Mouse (Mus musculus): ENCODE data around the gene Cyb5r4. TPM values are rescaled to one million over a fixed set of nuclear protein-coding genes. Genes with fewer than 3 reads are reported as not detected.
"Not testable (repeated sequence)": the region's sequence is repeated elsewhere in the genome, so short reads cannot be mapped to it uniquely, and the experiment has no call there.

Gene Cyb5r4
- total and polyA plus RNA-seq, 3 experiments = 37.5 to 121 (median 80.6) TPM

DNA sequence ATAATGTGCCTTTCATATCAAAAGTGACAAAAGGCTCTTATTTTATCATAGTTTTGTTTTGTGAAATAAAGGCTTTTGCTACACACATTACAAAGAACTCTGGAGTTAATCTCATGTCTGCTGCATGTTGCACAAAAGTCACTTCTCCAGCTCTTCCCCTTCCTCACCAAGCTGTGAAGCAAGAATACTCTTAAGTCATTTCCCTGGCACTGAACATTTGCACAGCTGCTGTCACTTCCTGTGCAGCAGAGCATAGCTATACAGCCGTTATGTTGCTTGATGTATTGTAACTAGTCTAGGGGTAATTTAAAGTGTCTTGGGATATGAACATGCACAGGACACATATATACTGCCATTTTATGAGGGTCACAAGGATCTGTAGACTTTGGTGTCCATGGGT is 46.3 kb downstream of the Cyb5r4 start:
- no peaks in the 10 kb centered on the region for H3K27me3 ChIP-seq (replicated peaks)
- peaks cover 7% of the 10 kb centered on the region for H3K9me3 ChIP-seq (replicated peaks; ENCODE audit: low read length)
- no peaks in the 10 kb centered on the region for H3K79me2 ChIP-seq (replicated peaks; ENCODE audit: control insufficient read depth, extremely low read depth, insufficient read depth, poor library complexity, severe bottlenecking)
- H3K4me1 ChIP-seq (ENCODE audit: control insufficient read depth in 1 of 2, insufficient read depth in 2 of 2) = no peaks in the 10 kb centered on the region
- dilution Hi-C loops (cut with MboI; ENCODE audit: extremely low pct_ligation_motif_present, extremely low pct_unique_long_range_greater_than_20kb, low sequenced_read_pairs) = no loop called here
- H3K4me2 ChIP-seq (ENCODE audit: insufficient read depth, low read depth, poor library complexity, severe bottlenecking) = no peak overlapping the region
- no peak for DNase-seq (ENCODE audit: extremely low read depth)
- in situ Hi-C loops (cut with MboI; ENCODE audit: low pct_ligation_motif_present, low pct_unique_long_range_greater_than_20kb, low sequenced_read_pairs) = no loop called here
- peaks cover 13 to 51% of the 10 kb centered on the region in 2 experiments for H3K36me3 ChIP-seq (replicated peaks in 1 of 2; ENCODE audit: control insufficient read depth in 1 of 2, insufficient read depth in 1 of 2, low read length in 1 of 2)
- no peak overlapping the region for H3K27ac ChIP-seq (ENCODE audit: insufficient read depth, low read depth)
- no peak overlapping the region for H3K9ac ChIP-seq (ENCODE audit: insufficient read depth, low read depth)
- no peak overlapping the region for H3K4me3 ChIP-seq (replicated peaks in 1 of 3; ENCODE audit: low read depth in 2 of 3, low read length in 2 of 3, poor library complexity in 1 of 3)
- no peak for TF ChIP-seq JUND (conservative IDR thresholded peaks at IDR 0.05; ENCODE audit: low read depth, low read length)
- no peak for TF ChIP-seq ELF1 (IDR thresholded peaks at IDR 0.05; ENCODE audit: low read depth, low read length)
- TF ChIP-seq NELFE (IDR thresholded peaks at IDR 0.05; ENCODE audit: low read depth, low read length) = no peak
- TF ChIP-seq MAX (IDR thresholded peaks at IDR 0.05; ENCODE audit: low read length) = no peak

DNA sequence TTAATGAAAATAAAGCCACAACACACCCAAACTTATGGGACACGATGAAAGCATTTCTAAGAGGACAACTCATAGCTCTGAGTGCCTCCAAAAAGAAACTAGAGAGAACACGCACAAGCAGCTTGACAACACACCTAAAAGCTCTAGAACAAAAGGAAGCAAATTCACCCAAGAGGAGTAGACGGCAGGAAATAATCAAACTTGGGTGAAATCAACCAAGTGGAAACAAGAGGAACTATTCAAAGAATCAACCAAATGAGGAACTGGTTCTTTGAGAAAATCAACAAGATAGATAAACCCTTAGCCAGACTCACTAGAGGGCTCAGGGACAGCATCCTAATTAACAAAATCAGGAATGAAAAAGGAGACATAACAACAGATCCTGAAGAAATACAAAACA is 49.8 kb downstream of the Cyb5r4 start:
- H3K9me3 ChIP-seq (replicated peaks; ENCODE audit: low read length); H3K27ac ChIP-seq (ENCODE audit: insufficient read depth, low read depth); dilution Hi-C loops (cut with MboI; ENCODE audit: extremely low pct_ligation_motif_present, extremely low pct_unique_long_range_greater_than_20kb, low sequenced_read_pairs); H3K9ac ChIP-seq (ENCODE audit: insufficient read depth, low read depth); DNase-seq (ENCODE audit: extremely low read depth); H3K79me2 ChIP-seq (replicated peaks; ENCODE audit: control insufficient read depth, extremely low read depth, insufficient read depth, poor library complexity, severe bottlenecking); H3K27me3 ChIP-seq (replicated peaks); H3K4me3 ChIP-seq (replicated peaks in 1 of 3; ENCODE audit: low read depth in 2 of 3, low read length in 2 of 3, poor library complexity in 1 of 3); in situ Hi-C loops (cut with MboI; ENCODE audit: low pct_ligation_motif_present, low pct_unique_long_range_greater_than_20kb, low sequenced_read_pairs); H3K4me1 ChIP-seq (ENCODE audit: control insufficient read depth in 1 of 2, insufficient read depth in 2 of 2); H3K4me2 ChIP-seq (ENCODE audit: insufficient read depth, low read depth, poor library complexity, severe bottlenecking): not testable (repeated sequence)
- H3K36me3 ChIP-seq (replicated peaks in 1 of 2; ENCODE audit: control insufficient read depth in 1 of 2, insufficient read depth in 1 of 2, low read length in 1 of 2) = peaks cover 13 to 29% of the 10 kb centered on the region in 2 experiments

DNA sequence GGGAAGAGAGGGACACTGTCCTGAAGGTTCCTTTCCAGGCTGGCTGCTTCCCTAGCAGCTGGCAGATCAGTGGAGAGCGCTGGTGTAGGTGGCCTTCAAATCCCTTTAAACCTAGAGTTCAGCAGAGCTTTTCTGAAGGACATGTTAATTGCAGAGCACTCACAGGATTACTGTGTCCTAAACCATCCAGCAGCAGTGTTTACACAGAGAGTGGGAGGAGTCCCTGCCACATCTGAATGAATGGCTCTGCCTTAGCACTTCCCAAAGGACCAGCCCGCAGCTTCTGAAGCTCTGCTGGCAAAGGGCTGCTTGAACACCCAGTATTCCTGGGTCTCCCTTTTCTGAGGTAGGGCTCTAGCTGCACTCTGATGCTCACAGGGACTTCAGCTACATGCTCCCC is 56.1 kb downstream of the Cyb5r4 start:
- in situ Hi-C loops (cut with MboI; ENCODE audit: low pct_ligation_motif_present, low pct_unique_long_range_greater_than_20kb, low sequenced_read_pairs) = no loop called here
- Histone ChIP-seq H3K4me1 (ENCODE audit: control insufficient read depth in 1 of 2, insufficient read depth in 2 of 2) (no peaks in the 10 kb centered on the region), H3K36me3 (replicated peaks in 1 of 2; ENCODE audit: control insufficient read depth in 1 of 2, insufficient read depth in 1 of 2, low read length in 1 of 2) (peaks cover 0 to 13% of the 10 kb centered on the region in 2 experiments), H3K4me2 (ENCODE audit: insufficient read depth, low read depth, poor library complexity, severe bottlenecking) (no peak overlapping the region), H3K27me3 (replicated peaks) (no peaks in the 10 kb centered on the region), H3K4me3 (replicated peaks in 1 of 3; ENCODE audit: low read depth in 2 of 3, low read length in 2 of 3, poor library complexity in 1 of 3) (no peak overlapping the region), H3K9me3 (replicated peaks; ENCODE audit: low read length) (no peaks in the 10 kb centered on the region), H3K79me2 (replicated peaks; ENCODE audit: control insufficient read depth, extremely low read depth, insufficient read depth, poor library complexity, severe bottlenecking) (no peaks in the 10 kb centered on the region), H3K27ac (ENCODE audit: insufficient read depth, low read depth) (no peak overlapping the region), H3K9ac (ENCODE audit: insufficient read depth, low read depth) (no peak overlapping the region)
- dilution Hi-C loops (cut with MboI; ENCODE audit: extremely low pct_ligation_motif_present, extremely low pct_unique_long_range_greater_than_20kb, low sequenced_read_pairs) = no loop called here
- no peak for DNase-seq (ENCODE audit: extremely low read depth)
- no peak for TF ChIP-seq JUN (IDR thresholded peaks at IDR 0.05; ENCODE audit: insufficient read depth, low read depth, low read length)

DNA sequence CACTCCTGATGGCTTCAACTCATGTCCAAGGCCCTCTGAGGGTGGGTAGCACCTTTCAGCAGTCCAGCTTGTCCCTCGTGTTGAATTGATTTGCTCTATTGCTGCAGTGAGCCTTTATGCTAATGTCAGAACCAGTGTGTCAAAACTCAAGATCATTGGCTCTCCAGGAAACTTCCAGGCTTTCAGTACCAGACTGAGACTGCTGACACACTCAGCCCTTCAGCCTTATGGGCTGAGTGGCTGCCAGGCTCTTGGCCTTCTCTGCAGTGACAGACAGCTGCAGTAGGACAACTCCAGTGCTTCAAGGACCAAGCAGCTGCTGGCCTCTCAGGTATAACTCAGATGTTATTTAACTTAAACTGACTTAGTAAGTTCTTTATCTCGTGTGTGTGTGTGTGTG is 57.7 kb downstream of the Cyb5r4 start:
- H3K9ac ChIP-seq (ENCODE audit: insufficient read depth, low read depth) = no peak overlapping the region
- no peak overlapping the region for H3K4me2 ChIP-seq (ENCODE audit: insufficient read depth, low read depth, poor library complexity, severe bottlenecking)
- dilution Hi-C loops (cut with MboI; ENCODE audit: extremely low pct_ligation_motif_present, extremely low pct_unique_long_range_greater_than_20kb, low sequenced_read_pairs) = no loop called here
- peaks cover 0 to 13% of the 10 kb centered on the region in 2 experiments for H3K36me3 ChIP-seq (replicated peaks in 1 of 2; ENCODE audit: control insufficient read depth in 1 of 2, insufficient read depth in 1 of 2, low read length in 1 of 2)
- no peaks in the 10 kb centered on the region for H3K27me3 ChIP-seq (replicated peaks)
- in situ Hi-C loops (cut with MboI; ENCODE audit: low pct_ligation_motif_present, low pct_unique_long_range_greater_than_20kb, low sequenced_read_pairs) = no loop called here
- no peak overlapping the region for H3K4me3 ChIP-seq (replicated peaks in 1 of 3; ENCODE audit: low read depth in 2 of 3, low read length in 2 of 3, poor library complexity in 1 of 3)
- no peak for DNase-seq (ENCODE audit: extremely low read depth)
- peaks cover 2 to 5% of the 10 kb centered on the region in 2 experiments; a peak in 3 of 4 replicates for H3K4me1 ChIP-seq (ENCODE audit: control insufficient read depth in 1 of 2, insufficient read depth in 2 of 2)
- no peak for TF ChIP-seq USF1 (IDR thresholded peaks at IDR 0.05; ENCODE audit: low read depth, low read length)
- TF ChIP-seq ZC3H11A (IDR thresholded peaks at IDR 0.05; ENCODE audit: low read depth, low read length) = no peak
- no peak for TF ChIP-seq RAD21 (IDR thresholded peaks at IDR 0.05; ENCODE audit: low read depth, low read length)
- no peak for TF ChIP-seq TCF12 (IDR thresholded peaks at IDR 0.05; ENCODE audit: low read depth, low read length)
- no peak for TF ChIP-seq CTCF (conservative IDR thresholded peaks at IDR 0.05 in 1 of 2, IDR thresholded peaks at IDR 0.05 in 1 of 2; ENCODE audit: low read depth in 2 of 2, low read length in 2 of 2)
- TF ChIP-seq RCOR1 (conservative IDR thresholded peaks at IDR 0.05; ENCODE audit: low read depth, low read length) = no peak
- no peak for TF ChIP-seq SIN3A (IDR thresholded peaks at IDR 0.05; ENCODE audit: low read length)
- no peak for TF ChIP-seq POLR2AphosphoS2 (IDR thresholded peaks at IDR 0.05; ENCODE audit: low read depth, low read length)
- TF ChIP-seq ZNF384 (IDR thresholded peaks at IDR 0.05; ENCODE audit: low read depth, low read length) = no peak
- no peak for TF ChIP-seq NRF1 (IDR thresholded peaks at IDR 0.05; ENCODE audit: low read depth, low read length)
- no peak for TF ChIP-seq USF2 (conservative IDR thresholded peaks at IDR 0.05; ENCODE audit: low read depth, low read length)
- TF ChIP-seq MYC (IDR thresholded peaks at IDR 0.05; ENCODE audit: low read depth, low read length) = no peak
- no peak for TF ChIP-seq E2F4 (IDR thresholded peaks at IDR 0.05; ENCODE audit: insufficient replicate concordance, low read depth, low read length)
- no peak for TF ChIP-seq MAX (IDR thresholded peaks at IDR 0.05; ENCODE audit: low read length)
- TF ChIP-seq JUN (IDR thresholded peaks at IDR 0.05; ENCODE audit: insufficient read depth, low read depth, low read length) = no peak
- H3K79me2 ChIP-seq (replicated peaks; ENCODE audit: control insufficient read depth, extremely low read depth, insufficient read depth, poor library complexity, severe bottlenecking) = no peaks in the 10 kb centered on the region
- H3K9me3 ChIP-seq (replicated peaks; ENCODE audit: low read length) = no peaks in the 10 kb centered on the region
- H3K27ac ChIP-seq (ENCODE audit: insufficient read depth, low read depth) = no peak overlapping the region
